Mouse (Mus musculus) liver, embryonic 13.5 days (tissue): ENCODE data around the gene Actb. TPM values are rescaled to one million over a fixed set of nuclear protein-coding genes. Genes with fewer than 3 reads are reported as not detected.

ENCODE experiments used
- ATAC-seq: fragments of 200-750 bp; cut with Nextera tagmentation; 2 replicates; pipeline ENCODE4 v1.8.0; 2017; ENCODE audit warnings: low read depth, mild to moderate bottlenecking, moderate number of reproducible peaks, moderate library complexity
- DNase-seq: peaks from one replicate; pipeline ENCODE4 v3.0.0; 2022
- H3K27ac ChIP-seq: fragments of 300-500 bp; sonication (generic); 2 replicates; pipeline ENCODE4 v1.5.1; 2015; ENCODE audit warnings: moderate library complexity, mild to moderate bottlenecking, inconsistent platforms
- H3K27me3 ChIP-seq: fragments of 300-500 bp; sonication (generic); 2 replicates; pipeline ENCODE4 v1.6.1; 2015; ENCODE audit warnings: mild to moderate bottlenecking, inconsistent platforms
- H3K36me3 ChIP-seq: fragments of 300-500 bp; sonication (generic); 2 replicates; pipeline ENCODE4 v1.6.1; 2015; ENCODE audit warnings: mild to moderate bottlenecking, inconsistent platforms
- H3K4me1 ChIP-seq: fragments of 300-500 bp; sonication (generic); replicated peaks from 2 replicates; pipeline ENCODE4 v1.6.1; 2015; ENCODE audit warnings: inconsistent platforms
- H3K4me2 ChIP-seq: fragments of 300-500 bp; sonication (generic); 2 replicates; pipeline ENCODE4 v1.6.1; 2015; ENCODE audit warnings: inconsistent platforms, mild to moderate bottlenecking, moderate library complexity
- H3K4me3 ChIP-seq: fragments of 300-500 bp; sonication (generic); replicated peaks from 2 replicates; pipeline ENCODE4 v1.5.1; 2015; ENCODE audit warnings: mild to moderate bottlenecking, inconsistent platforms
- H3K9ac ChIP-seq: fragments of 300-500 bp; sonication (generic); 2 replicates; pipeline ENCODE4 v1.6.1; 2015; ENCODE audit warnings: mild to moderate bottlenecking, inconsistent platforms
- H3K9me3 ChIP-seq: fragments of 300-500 bp; sonication (generic); replicated peaks from 2 replicates; pipeline ENCODE4 v1.6.1; 2016; ENCODE audit warnings: inconsistent platforms
- WGBS: fragments of 180-500 bp; shearing (Covaris S2); methylation state at CpG from one replicate; pipeline ENCODE4 v1.1.7; 2015; ENCODE audit not compliant: insufficient replicate concordance; 5-methylcytosine and 5-hydroxymethylcytosine counted together
- polyA plus RNA-seq: library from polyadenylated mRNA; unstranded; fragments of >200 nt; fragmentation: Nextera tagmentation; extraction: Ambion mirVana; gene quantifications from 2 replicates; pipeline ENCODE4 v1.2.1, GENCODE M21; 2015

Gene Actb
- polyA plus RNA-seq, 1 experiment from 2014 or later, result 8,250 TPM

GRCm38 (mm10) chr5:142920311-142921073 is 13.9 kb upstream of the Actb start:
- Histone ChIP-seq H3K36me3 (no peaks in the 10 kb centered on the region), H3K9me3 (no peaks in the 10 kb centered on the region), H3K4me1 (peaks cover 62% of the 10 kb centered on the region), H3K4me3 (peak overlapping the region; percentile 40), H3K4me2 (peak overlapping the region; percentile 69), H3K9ac (peak overlapping the region; percentile 69), H3K27me3 (no peaks in the 10 kb centered on the region), H3K27ac (peak overlapping the region; percentile 100)
- ATAC-seq (peak; percentile 100), DNase-seq (peak; percentile 94)
- 12% methylated on average over 8 of the region's 8 CpGs for WGBS

GRCm38 (mm10) chr5:142917402-142917801 is 10.8 kb upstream of the Actb start:
- Histone ChIP-seq H3K9me3 (no peaks in the 10 kb centered on the region), H3K36me3 (no peaks in the 10 kb centered on the region), H3K27ac (no peak overlapping the region), H3K9ac (no peak overlapping the region), H3K4me3 (no peak overlapping the region), H3K27me3 (no peaks in the 10 kb centered on the region), H3K4me2 (no peak overlapping the region), H3K4me1 (peaks cover 52% of the 10 kb centered on the region)
- DNase-seq (no peak), ATAC-seq (no peak)
- WGBS, result 86% methylated on average over 8 of the region's 8 CpGs

DNA sequence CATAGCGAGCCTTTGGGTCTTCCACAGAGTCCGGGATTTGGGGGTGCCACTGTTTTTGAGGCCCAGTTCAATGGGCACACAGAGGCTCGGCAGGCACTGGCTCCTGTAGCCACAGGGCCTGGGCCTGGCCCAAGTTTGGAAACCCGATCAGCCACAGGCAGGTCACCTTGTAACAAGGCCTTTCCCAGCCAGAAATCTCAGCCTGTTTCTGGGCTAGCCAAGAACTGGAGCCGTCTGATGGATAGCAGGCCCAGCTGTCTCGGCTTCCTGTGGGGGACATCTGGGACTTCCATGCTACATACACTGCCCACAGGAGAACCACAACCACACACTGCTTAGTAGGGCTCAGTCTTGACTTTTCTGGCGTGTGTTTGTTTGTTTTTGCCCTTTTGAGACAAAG is 10.0 kb upstream of the Actb start:
- DNase-seq, result no peak
- H3K27me3 ChIP-seq, result no peaks in the 10 kb centered on the region
- H3K4me1 ChIP-seq, result peaks cover 52% of the 10 kb centered on the region
- WGBS, result 74% methylated on average over 7 of the region's 7 CpGs
- no peak for ATAC-seq
- H3K4me3 ChIP-seq, result no peak overlapping the region
- H3K27ac ChIP-seq, result peak overlapping the region; percentile 5; the same call in 1 of the 2 replicates
- H3K4me2 ChIP-seq, result no peak overlapping the region
- no peaks in the 10 kb centered on the region for H3K36me3 ChIP-seq
- H3K9ac ChIP-seq, result 0 out of 2 replicates have a peak overlapping the region, but pooled peaks have one; percentile 17
- H3K9me3 ChIP-seq, result no peaks in the 10 kb centered on the region

- peaks cover 52% of the 10 kb centered on the region for H3K4me1 ChIP-seq
- 0 out of 2 replicates have a peak overlapping the region, but pooled peaks have one; percentile 6 for H3K9ac ChIP-seq
- 78% methylated on average over 11 of the region's 11 CpGs for WGBS
- H3K4me2 ChIP-seq, result no peak overlapping the region
- no peak overlapping the region for H3K4me3 ChIP-seq
- no peaks in the 10 kb centered on the region for H3K27me3 ChIP-seq
- H3K9me3 ChIP-seq, result no peaks in the 10 kb centered on the region
- ATAC-seq (no peak), DNase-seq (no peak)
- H3K27ac ChIP-seq, result peak overlapping the region; percentile 24; the same call in 1 of the 2 replicates
- H3K36me3 ChIP-seq, result no peaks in the 10 kb centered on the region
These were observed 8.7 kb upstream of the Actb start for GRCm38 (mm10) chr5:142915231-142915630.

- Histone ChIP-seq H3K4me3 (no peak overlapping the region), H3K9ac (0 out of 2 replicates have a peak overlapping the region, but pooled peaks have one; percentile 19), H3K36me3 (no peaks in the 10 kb centered on the region), H3K4me2 (no peak overlapping the region), H3K9me3 (no peaks in the 10 kb centered on the region), H3K27me3 (no peaks in the 10 kb centered on the region), H3K4me1 (peaks cover 63% of the 10 kb centered on the region), H3K27ac (peak overlapping the region; percentile 64)
- WGBS, result 63% methylated on average over 4 of the region's 4 CpGs
- DNase-seq, result no peak
- peak; percentile 14; the same call in 1 of the 2 replicates for ATAC-seq
These were observed 6.2 kb upstream of the Actb start for GRCm38 (mm10) chr5:142912739-142913138.

DNA sequence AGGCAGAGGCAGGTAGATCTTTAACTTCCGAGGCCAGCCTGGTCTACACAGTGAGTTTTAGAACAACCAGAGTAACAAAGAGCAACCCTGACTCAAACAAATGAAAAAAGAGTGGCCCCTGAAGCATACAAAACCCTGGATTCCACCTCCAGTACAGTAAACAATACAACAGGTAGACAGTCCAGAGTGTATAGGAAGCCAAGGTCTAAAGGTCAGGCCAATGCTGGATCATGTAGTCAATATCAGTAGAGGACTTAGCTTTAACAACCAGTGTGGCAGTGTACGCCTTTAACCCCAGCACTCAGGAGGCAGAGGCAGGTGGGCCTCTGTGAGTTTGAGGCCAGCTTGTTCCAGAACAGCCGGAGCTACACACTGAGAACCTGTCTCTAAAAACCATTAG is 5.8 kb upstream of the Actb start:
- H3K27me3 ChIP-seq, result no peaks in the 10 kb centered on the region
- peaks cover 68% of the 10 kb centered on the region for H3K4me1 ChIP-seq
- DNase-seq (no peak), ATAC-seq (peak; percentile 26; the same call in 1 of the 2 replicates)
- 0 out of 2 replicates have a peak overlapping the region, but pooled peaks have one; percentile 19 for H3K9ac ChIP-seq
- WGBS, result 74% methylated on average over 3 of the region's 3 CpGs
- H3K9me3 ChIP-seq, result no peaks in the 10 kb centered on the region
- H3K36me3 ChIP-seq, result no peaks in the 10 kb centered on the region
- no peak overlapping the region for H3K4me2 ChIP-seq
- H3K4me3 ChIP-seq, result no peak overlapping the region
- H3K27ac ChIP-seq, result peak overlapping the region; percentile 64

GRCm38 (mm10) chr5:142911629-142912028 is 5.1 kb upstream of the Actb start:
- H3K27ac ChIP-seq, result peak overlapping the region; percentile 64; the same call in 1 of the 2 replicates
- DNase-seq, result no peak
- H3K9me3 ChIP-seq, result no peaks in the 10 kb centered on the region
- H3K36me3 ChIP-seq, result no peaks in the 10 kb centered on the region
- no peak for ATAC-seq
- peaks cover 73% of the 10 kb centered on the region for H3K4me1 ChIP-seq
- 86% methylated on average over 2 of the region's 2 CpGs for WGBS
- H3K9ac ChIP-seq, result no peak overlapping the region
- no peak overlapping the region for H3K4me2 ChIP-seq
- H3K27me3 ChIP-seq, result no peaks in the 10 kb centered on the region
- no peak overlapping the region for H3K4me3 ChIP-seq

- peaks cover 9% of the 10 kb centered on the region for H3K36me3 ChIP-seq
- peak overlapping the region; percentile 100 for H3K27ac ChIP-seq
- H3K9ac ChIP-seq, result peak overlapping the region; percentile 100
- peaks cover 72% of the 10 kb centered on the region for H3K4me1 ChIP-seq
- DNase-seq (no peak), ATAC-seq (no peak)
- 38% methylated on average over 8 of the region's 8 CpGs for WGBS
- H3K27me3 ChIP-seq, result no peaks in the 10 kb centered on the region
- H3K9me3 ChIP-seq, result no peaks in the 10 kb centered on the region
- peak overlapping the region; percentile 93 for H3K4me2 ChIP-seq
- H3K4me3 ChIP-seq, result no peak overlapping the region
These were observed 3.2 kb upstream of the Actb start for GRCm38 (mm10) chr5:142909576-142910278.

GRCm38 (mm10) chr5:142908941-142909575 is 2.5 kb upstream of the Actb start:
- WGBS, result 18% methylated on average over 5 of the region's 5 CpGs
- ATAC-seq, result no peak
- no peak overlapping the region for H3K4me3 ChIP-seq

DNA sequence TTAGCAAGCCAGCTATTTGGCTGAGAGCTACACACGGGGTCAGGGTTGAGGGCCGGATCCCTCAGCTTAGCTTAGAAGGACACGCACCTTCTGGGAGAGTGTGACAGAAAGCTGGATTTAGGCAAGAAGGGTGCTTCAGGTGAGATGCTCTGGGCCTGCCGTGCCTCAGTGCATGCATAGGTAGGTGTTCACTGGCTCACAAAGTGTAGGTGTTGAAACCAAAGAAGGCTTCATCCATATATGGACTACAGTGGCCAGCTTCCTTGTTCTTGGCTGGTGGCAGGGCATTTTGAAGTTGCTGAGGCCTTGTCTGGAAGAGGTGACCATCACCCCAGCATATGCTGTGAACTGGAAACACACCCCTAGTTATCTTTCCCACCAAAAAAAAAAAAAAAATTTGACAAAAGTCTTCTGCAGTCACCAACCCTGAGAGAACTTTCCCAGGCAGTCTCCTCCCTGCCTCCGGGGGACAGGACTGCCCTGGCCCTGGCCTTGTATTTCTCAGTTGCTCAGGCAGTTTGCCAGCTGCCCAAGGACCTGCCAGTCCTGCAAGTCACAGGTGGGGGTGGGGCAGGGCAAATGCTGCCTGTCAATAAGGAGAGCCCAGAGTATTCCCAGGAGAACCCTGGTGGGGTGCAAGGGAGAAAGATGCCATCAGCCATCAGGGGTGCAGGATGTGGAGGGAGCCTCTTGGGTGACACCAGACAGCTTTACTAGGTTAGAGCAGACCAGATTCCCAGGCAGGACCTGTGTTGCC is 1.4 kb upstream of the Actb start:
- ATAC-seq (no peak), DNase-seq (no peak)
- no peaks in the 10 kb centered on the region for H3K9me3 ChIP-seq
- peak overlapping the region; percentile 99; the same call in 1 of the 2 replicates for H3K4me3 ChIP-seq
- H3K4me1 ChIP-seq, result peaks cover 81% of the 10 kb centered on the region
- peaks cover 26% of the 10 kb centered on the region for H3K36me3 ChIP-seq
- H3K27ac ChIP-seq, result peak overlapping the region; percentile 100
- 62% methylated on average over 5 of the region's 5 CpGs for WGBS
- peak overlapping the region; percentile 100 for H3K9ac ChIP-seq
- H3K4me2 ChIP-seq, result peak overlapping the region; percentile 93
- H3K27me3 ChIP-seq, result no peaks in the 10 kb centered on the region

More at GRCm38 (mm10) chr5:142908941-142909575, 2.5 kb upstream of the Actb start:
- no peaks in the 10 kb centered on the region for H3K9me3 ChIP-seq
- no peaks in the 10 kb centered on the region for H3K27me3 ChIP-seq
- peak overlapping the region; percentile 100 for H3K9ac ChIP-seq
- no peak for DNase-seq
- peak overlapping the region; percentile 100 for H3K27ac ChIP-seq
- peaks cover 15% of the 10 kb centered on the region for H3K36me3 ChIP-seq
- H3K4me2 ChIP-seq, result peak overlapping the region; percentile 93
- H3K4me1 ChIP-seq, result peaks cover 78% of the 10 kb centered on the region
